Mouse (Mus musculus): Measurements from ENCODE around the gene Psmb7. TPM values are rescaled to one million over a fixed set of nuclear protein-coding genes. Genes with fewer than 3 reads are reported as not detected.

The Psmb7 gene
- polyA plus RNA-seq, 1 experiment = 99.0 TPM

GRCm38 (mm10) chr2:38571971-38572601 lies 71.8 kb downstream of the Psmb7 start:
- Histone ChIP-seq H3K27me3 (ENCODE audit: control insufficient read depth, insufficient read depth, low read length) (no peaks in the 10 kb centered on the region), H3K4me1 (replicated peaks; ENCODE audit: control insufficient read depth, insufficient read depth, low read length) (no peaks in the 10 kb centered on the region), H3K36me3 (ENCODE audit: control insufficient read depth, insufficient read depth, low read length) (no peaks in the 10 kb centered on the region), H3K27ac (ENCODE audit: control insufficient read depth, insufficient read depth, low read length) (no peak overlapping the region), H3K4me3 (ENCODE audit: control insufficient read depth, insufficient read depth, low read length) (no peak overlapping the region)
- TF ChIP-seq CTCF (IDR thresholded peaks at IDR 0.05; ENCODE audit: borderline replicate concordance, control insufficient read depth, extremely low read depth, insufficient read depth, low read length, poor library complexity) (no peak), POLR2A (IDR thresholded peaks at IDR 0.05; ENCODE audit: control insufficient read depth, extremely low read depth, insufficient read depth, low read length, poor library complexity) (no peak)
- DNase-seq = no peak
- 97% methylated on average over 23 of the region's 23 CpGs for WGBS

- Histone ChIP-seq H3K4me1 (replicated peaks; ENCODE audit: control insufficient read depth, insufficient read depth, low read length) (no peaks in the 10 kb centered on the region), H3K36me3 (ENCODE audit: control insufficient read depth, insufficient read depth, low read length) (no peaks in the 10 kb centered on the region), H3K27me3 (ENCODE audit: control insufficient read depth, insufficient read depth, low read length) (no peaks in the 10 kb centered on the region), H3K4me3 (ENCODE audit: control insufficient read depth, insufficient read depth, low read length) (no peak overlapping the region), H3K27ac (ENCODE audit: control insufficient read depth, insufficient read depth, low read length) (no peak overlapping the region)
- TF ChIP-seq CTCF (IDR thresholded peaks at IDR 0.05; ENCODE audit: borderline replicate concordance, control insufficient read depth, extremely low read depth, insufficient read depth, low read length, poor library complexity) (no peak), POLR2A (IDR thresholded peaks at IDR 0.05; ENCODE audit: control insufficient read depth, extremely low read depth, insufficient read depth, low read length, poor library complexity) (no peak)
- no peak for DNase-seq
- WGBS = 97% methylated on average over 4 of the region's 4 CpGs
Measured at GRCm38 (mm10) chr2:38562596-38562995, 81.3 kb downstream of the Psmb7 start.

DNA sequence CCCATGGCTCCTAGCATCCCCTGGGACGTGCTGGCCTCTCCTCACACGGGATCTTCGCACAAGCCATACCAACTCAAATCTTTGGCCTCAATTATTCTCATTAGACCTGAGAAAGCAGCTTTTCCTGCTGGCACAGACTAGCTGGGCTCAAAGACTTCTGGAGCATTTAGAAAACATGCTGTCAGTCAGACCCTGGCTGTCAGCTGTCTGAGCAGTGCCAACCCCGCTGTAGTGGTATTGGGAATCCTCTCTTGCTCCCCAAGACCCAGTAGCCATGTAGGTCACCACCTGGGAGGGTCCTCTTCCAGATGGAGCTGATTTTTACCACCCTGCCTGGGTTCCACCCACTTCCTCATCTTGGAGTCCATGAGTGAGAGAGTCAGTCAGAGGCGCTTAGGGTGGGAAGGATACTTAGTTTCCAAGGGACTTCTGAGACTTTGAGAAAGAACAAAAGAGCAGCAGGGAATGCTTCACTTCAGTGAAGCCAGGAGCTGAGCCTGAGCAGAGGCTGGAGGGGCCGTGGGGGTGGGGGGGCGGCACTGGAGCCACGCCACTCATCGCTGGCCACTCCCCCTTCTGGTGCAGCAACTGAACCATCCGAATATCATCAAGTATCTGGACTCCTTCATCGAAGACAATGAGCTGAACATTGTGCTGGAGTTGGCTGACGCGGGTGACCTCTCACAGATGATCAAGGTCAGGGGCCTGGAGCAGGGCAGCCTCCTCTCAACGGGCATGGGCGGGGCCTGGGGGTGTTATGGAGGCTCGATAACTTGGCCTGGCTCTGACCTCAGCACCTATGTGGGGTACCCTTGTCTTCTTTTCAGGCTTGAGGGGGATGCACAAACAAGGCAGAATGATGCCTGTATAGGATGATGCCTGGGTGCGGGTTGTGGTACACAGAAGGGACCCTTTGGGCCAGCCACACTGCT lies 83.3 kb downstream of the Psmb7 start:
- no peak for DNase-seq
- no peak overlapping the region for H3K27ac ChIP-seq (ENCODE audit: control insufficient read depth, insufficient read depth, low read length)
- H3K27me3 ChIP-seq (ENCODE audit: control insufficient read depth, insufficient read depth, low read length) = no peaks in the 10 kb centered on the region
- no peaks in the 10 kb centered on the region for H3K36me3 ChIP-seq (ENCODE audit: control insufficient read depth, insufficient read depth, low read length)
- H3K4me3 ChIP-seq (ENCODE audit: control insufficient read depth, insufficient read depth, low read length) = no peak overlapping the region
- 94% methylated on average over 17 of the region's 17 CpGs for WGBS
- TF ChIP-seq POLR2A (IDR thresholded peaks at IDR 0.05; ENCODE audit: control insufficient read depth, extremely low read depth, insufficient read depth, low read length, poor library complexity) (no peak), CTCF (IDR thresholded peaks at IDR 0.05; ENCODE audit: borderline replicate concordance, control insufficient read depth, extremely low read depth, insufficient read depth, low read length, poor library complexity) (no peak)
- no peaks in the 10 kb centered on the region for H3K4me1 ChIP-seq (replicated peaks; ENCODE audit: control insufficient read depth, insufficient read depth, low read length)

GRCm38 (mm10) chr2:38556721-38557120 lies 87.2 kb downstream of the Psmb7 start:
- no peak for DNase-seq
- H3K36me3 ChIP-seq (ENCODE audit: control insufficient read depth, insufficient read depth, low read length) = no peaks in the 10 kb centered on the region
- no peaks in the 10 kb centered on the region for H3K4me1 ChIP-seq (replicated peaks; ENCODE audit: control insufficient read depth, insufficient read depth, low read length)
- H3K27me3 ChIP-seq (ENCODE audit: control insufficient read depth, insufficient read depth, low read length) = no peaks in the 10 kb centered on the region
- H3K4me3 ChIP-seq (ENCODE audit: control insufficient read depth, insufficient read depth, low read length) = no peak overlapping the region
- TF ChIP-seq POLR2A (IDR thresholded peaks at IDR 0.05; ENCODE audit: control insufficient read depth, extremely low read depth, insufficient read depth, low read length, poor library complexity) (no peak), CTCF (IDR thresholded peaks at IDR 0.05; ENCODE audit: borderline replicate concordance, control insufficient read depth, extremely low read depth, insufficient read depth, low read length, poor library complexity) (no peak)
- H3K27ac ChIP-seq (ENCODE audit: control insufficient read depth, insufficient read depth, low read length) = no peak overlapping the region
- WGBS = 93% methylated on average over 3 of the region's 3 CpGs

DNA sequence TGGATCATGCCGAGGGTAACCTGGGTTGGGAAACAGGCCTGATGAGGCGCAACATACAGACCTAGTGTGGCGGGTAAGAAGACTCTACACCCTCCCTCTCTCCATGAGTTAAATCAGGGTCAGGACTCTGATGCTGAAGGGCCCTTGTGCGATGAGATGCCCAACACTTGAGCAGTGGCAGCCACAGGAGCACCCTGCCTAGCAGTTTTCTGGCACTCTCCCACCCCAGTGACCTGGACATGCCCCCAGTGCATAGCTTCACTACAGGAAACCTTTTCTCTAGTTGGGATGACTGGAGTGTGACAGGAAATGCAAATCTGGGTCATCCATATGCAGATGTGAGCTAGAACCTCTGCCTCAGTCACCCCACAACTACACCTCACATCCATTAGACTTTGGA lies 88.2 kb downstream of the Psmb7 start:
- no peaks in the 10 kb centered on the region for H3K36me3 ChIP-seq (ENCODE audit: control insufficient read depth, insufficient read depth, low read length)
- no peak overlapping the region for H3K27ac ChIP-seq (ENCODE audit: control insufficient read depth, insufficient read depth, low read length)
- 99% methylated on average over 4 of the region's 4 CpGs for WGBS
- TF ChIP-seq CTCF (IDR thresholded peaks at IDR 0.05; ENCODE audit: borderline replicate concordance, control insufficient read depth, extremely low read depth, insufficient read depth, low read length, poor library complexity) = no peak
- TF ChIP-seq POLR2A (IDR thresholded peaks at IDR 0.05; ENCODE audit: control insufficient read depth, extremely low read depth, insufficient read depth, low read length, poor library complexity) = no peak
- DNase-seq = no peak
- no peaks in the 10 kb centered on the region for H3K4me1 ChIP-seq (replicated peaks; ENCODE audit: control insufficient read depth, insufficient read depth, low read length)
- no peak overlapping the region for H3K4me3 ChIP-seq (ENCODE audit: control insufficient read depth, insufficient read depth, low read length)
- H3K27me3 ChIP-seq (ENCODE audit: control insufficient read depth, insufficient read depth, low read length) = no peaks in the 10 kb centered on the region

DNA sequence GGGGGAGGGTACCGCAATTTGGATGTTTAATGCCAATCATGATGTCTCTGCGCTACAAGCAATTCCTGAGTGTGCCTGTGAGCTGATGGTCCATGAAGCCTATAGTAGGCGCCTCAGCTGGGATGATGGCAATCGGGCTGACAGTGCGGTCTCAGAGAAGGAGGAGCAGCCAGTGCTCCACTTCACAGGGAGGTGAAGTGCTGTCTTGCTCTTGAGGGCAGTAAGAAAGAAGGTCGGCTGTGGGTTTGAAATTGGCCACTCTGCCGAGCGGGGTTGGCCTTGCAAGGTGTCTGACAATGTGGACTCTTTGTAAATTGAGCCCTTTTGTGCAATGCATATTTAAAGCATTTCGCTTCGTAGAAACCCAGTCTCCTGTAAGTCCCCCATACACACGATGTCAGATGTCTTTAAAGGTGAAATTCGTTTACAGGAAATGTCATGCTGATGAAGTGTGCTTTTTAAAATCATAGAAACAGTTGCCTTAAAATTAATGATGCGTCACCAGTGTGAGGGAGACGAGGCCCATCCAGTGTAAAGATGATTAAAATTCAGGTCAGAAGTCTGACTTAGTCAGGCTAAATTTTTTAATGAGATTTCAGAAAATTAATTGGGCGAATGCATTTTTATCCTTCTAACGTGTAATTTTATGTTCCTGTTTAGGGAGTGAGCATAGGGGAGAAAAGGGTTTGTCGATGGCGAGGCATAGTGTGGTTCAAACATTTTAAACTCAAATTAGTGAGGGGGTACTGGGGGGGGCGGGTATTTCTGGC lies 89.5 kb downstream of the Psmb7 start:
- no peak for DNase-seq
- H3K27ac ChIP-seq (ENCODE audit: control insufficient read depth, insufficient read depth, low read length) = no peak overlapping the region
- no peak overlapping the region for H3K4me3 ChIP-seq (ENCODE audit: control insufficient read depth, insufficient read depth, low read length)
- H3K27me3 ChIP-seq (ENCODE audit: control insufficient read depth, insufficient read depth, low read length) = no peaks in the 10 kb centered on the region
- H3K4me1 ChIP-seq (replicated peaks; ENCODE audit: control insufficient read depth, insufficient read depth, low read length) = no peaks in the 10 kb centered on the region
- H3K36me3 ChIP-seq (ENCODE audit: control insufficient read depth, insufficient read depth, low read length) = no peaks in the 10 kb centered on the region
- 94% methylated on average over 19 of the region's 19 CpGs for WGBS
- TF ChIP-seq CTCF (IDR thresholded peaks at IDR 0.05; ENCODE audit: borderline replicate concordance, control insufficient read depth, extremely low read depth, insufficient read depth, low read length, poor library complexity) = no peak
- no peak for TF ChIP-seq POLR2A (IDR thresholded peaks at IDR 0.05; ENCODE audit: control insufficient read depth, extremely low read depth, insufficient read depth, low read length, poor library complexity)

Data from thymus, adult 2 months (tissue).